Mouse (Mus musculus) brain, embryonic 14.5 days (tissue): Measurements from ENCODE around the gene Plekhh3.
A peak's percentile ranks its signal among the peaks of the same experiment; 100 is the strongest.

Experiments
- CTCF ChIP-seq: fragments of 200-500 bp; IDR thresholded peaks from 2 replicates; pipeline ENCODE4 v1.5.1; 2012; ENCODE audit warnings: inconsistent platforms, mild to moderate bottlenecking, moderate library complexity, borderline replicate concordance; ENCODE audit not compliant: insufficient read depth, insufficient read length; ENCODE audit errors: extremely low read depth
- POLR2A ChIP-seq: fragments of 200-500 bp; IDR thresholded peaks from 2 replicates; pipeline ENCODE4 v1.6.1; 2012; ENCODE audit warnings: mild to moderate bottlenecking, inconsistent platforms, borderline replicate concordance; ENCODE audit not compliant: poor library complexity, insufficient read depth, insufficient read length, severe bottlenecking; ENCODE audit errors: extremely low read depth

- TF ChIP-seq CTCF (no peak), POLR2A (peak; percentile 76; the same call in 1 of the 2 replicates)
These were observed 51.2 kb downstream of the Plekhh3 start, which contains the start of the genes Retreg3 and Tubg1 for GRCm38 (mm10) chr11:101119761-101120544.
